Mouse (Mus musculus) intestine, embryonic 16.5 days (tissue): ENCODE measurements around the gene Zdhhc14. TPM values are rescaled to one million over a fixed set of nuclear protein-coding genes. Genes with fewer than 3 reads are reported as not detected.
"Not testable (repeated sequence)": the region's sequence is repeated elsewhere in the genome, so short reads cannot be mapped to it uniquely, and the experiment has no call there.

Experiments
- ATAC-seq: fragments of 200-750 bp; cut with Nextera tagmentation; 2 replicates; pipeline ENCODE4 v1.8.0; 2017; ENCODE audit warnings: moderate TSS enrichment, moderate library complexity
- H3K27ac ChIP-seq: fragments of 300-500 bp; sonication (generic); 2 replicates; pipeline ENCODE4 v1.5.1; 2014; ENCODE audit warnings: mild to moderate bottlenecking, low read length
- H3K27me3 ChIP-seq: fragments of 300-500 bp; sonication (generic); replicated peaks from 2 replicates; pipeline ENCODE4 v1.6.1; 2014; ENCODE audit warnings: low read length, control low read depth, mixed read lengths; ENCODE audit not compliant: control insufficient read depth, insufficient read depth
- H3K36me3 ChIP-seq: fragments of 300-500 bp; sonication (generic); 2 replicates; pipeline ENCODE4 v1.6.1; 2014; ENCODE audit warnings: low read length, control low read depth; ENCODE audit not compliant: control insufficient read depth, insufficient read depth
- H3K4me1 ChIP-seq: fragments of 300-500 bp; sonication (generic); 2 replicates; pipeline ENCODE4 v1.6.1; 2014; ENCODE audit warnings: low read length, control low read depth, mixed read lengths; ENCODE audit not compliant: control insufficient read depth, insufficient read depth
- H3K4me2 ChIP-seq: fragments of 300-500 bp; sonication (generic); 2 replicates; pipeline ENCODE4 v1.6.1; 2014; ENCODE audit warnings: low read depth, low read length, control low read depth
- H3K4me3 ChIP-seq: fragments of 300-500 bp; sonication (generic); 2 replicates; pipeline ENCODE4 v1.5.1; 2014; ENCODE audit warnings: mild to moderate bottlenecking, low read length
- H3K9ac ChIP-seq: fragments of 300-500 bp; sonication (generic); 2 replicates; pipeline ENCODE4 v1.6.1; 2014; ENCODE audit warnings: low read depth, low read length
- H3K9me3 ChIP-seq: fragments of 300-500 bp; sonication (generic); 2 replicates; pipeline ENCODE4 v1.6.1; 2016; ENCODE audit warnings: low read length, control low read depth; ENCODE audit not compliant: control insufficient read depth
- WGBS: fragments of 180-500 bp; shearing (Covaris S2); extraction: QIAGEN DNeasy Blood & Tissue Kit; methylation state at CpG from one replicate; pipeline ENCODE4 v1.1.7; 2014; 5-methylcytosine and 5-hydroxymethylcytosine counted together
- polyA plus RNA-seq: library from polyadenylated mRNA; unstranded; fragments of >200 nt; fragmentation: Nextera tagmentation; extraction: Ambion mirVana; gene quantifications from 2 replicates; pipeline ENCODE4 v1.2.1, GENCODE M21; 2015

The Zdhhc14 gene
- polyA plus RNA-seq, 1 experiment from 2014 or later = 0.48 TPM

- H3K4me2 ChIP-seq, H3K27ac ChIP-seq, H3K27me3 ChIP-seq, H3K9me3 ChIP-seq, H3K36me3 ChIP-seq, ATAC-seq, H3K4me1 ChIP-seq, H3K9ac ChIP-seq, H3K4me3 ChIP-seq: not testable (repeated sequence)
- WGBS = 60% methylated on average over 1 of the region's 1 CpGs
These were observed 132.5 kb downstream of the Zdhhc14 start for GRCm38 (mm10) chr17:5624815-5625214.

GRCm38 (mm10) chr17:5626402-5626801 lies 134.0 kb downstream of the Zdhhc14 start:
- 79% methylated on average over 3 of the region's 3 CpGs for WGBS
- Histone ChIP-seq H3K9me3 (no peaks in the 10 kb centered on the region), H3K4me2 (no peak overlapping the region), H3K27me3 (no peaks in the 10 kb centered on the region), H3K4me3 (no peak overlapping the region), H3K4me1 (peaks cover 3% of the 10 kb centered on the region; the same call in 1 of the 2 replicates), H3K36me3 (no peaks in the 10 kb centered on the region), H3K27ac (no peak overlapping the region), H3K9ac (no peak overlapping the region)
- ATAC-seq = no peak

GRCm38 (mm10) chr17:5627664-5628063 lies 135.3 kb downstream of the Zdhhc14 start:
- ATAC-seq = no peak
- H3K9me3 ChIP-seq = no peaks in the 10 kb centered on the region
- no peaks in the 10 kb centered on the region for H3K27me3 ChIP-seq
- no peaks in the 10 kb centered on the region for H3K36me3 ChIP-seq
- H3K27ac ChIP-seq = no peak overlapping the region
- H3K4me2 ChIP-seq = no peak overlapping the region
- peaks cover 3% of the 10 kb centered on the region; the same call in 1 of the 2 replicates for H3K4me1 ChIP-seq
- no peak overlapping the region for H3K9ac ChIP-seq
- no peak overlapping the region for H3K4me3 ChIP-seq
- 94% methylated on average over 5 of the region's 5 CpGs for WGBS

GRCm38 (mm10) chr17:5629651-5630050 lies 137.3 kb downstream of the Zdhhc14 start:
- H3K36me3 ChIP-seq = no peaks in the 10 kb centered on the region
- H3K4me3 ChIP-seq = no peak overlapping the region
- 51% methylated on average over 4 of the region's 4 CpGs for WGBS
- no peak overlapping the region for H3K9ac ChIP-seq
- ATAC-seq = no peak
- no peaks in the 10 kb centered on the region for H3K27me3 ChIP-seq
- no peaks in the 10 kb centered on the region for H3K9me3 ChIP-seq
- no peaks in the 10 kb centered on the region for H3K4me1 ChIP-seq
- no peak overlapping the region for H3K4me2 ChIP-seq
- H3K27ac ChIP-seq = no peak overlapping the region

- H3K4me3 ChIP-seq = no peak overlapping the region
- no peak overlapping the region for H3K9ac ChIP-seq
- 74% methylated on average over 2 of the region's 2 CpGs for WGBS
- no peaks in the 10 kb centered on the region for H3K36me3 ChIP-seq
- H3K27ac ChIP-seq = no peak overlapping the region
- no peak overlapping the region for H3K4me2 ChIP-seq
- ATAC-seq = no peak
- H3K27me3 ChIP-seq = no peaks in the 10 kb centered on the region
- no peaks in the 10 kb centered on the region for H3K9me3 ChIP-seq
- H3K4me1 ChIP-seq = no peaks in the 10 kb centered on the region
These were observed 142.9 kb downstream of the Zdhhc14 start for GRCm38 (mm10) chr17:5635254-5635653.

GRCm38 (mm10) chr17:5641436-5641835 lies 149.1 kb downstream of the Zdhhc14 start:
- no peak for ATAC-seq
- H3K4me1 ChIP-seq = no peaks in the 10 kb centered on the region
- no peak overlapping the region for H3K27ac ChIP-seq
- no peak overlapping the region for H3K9ac ChIP-seq
- H3K4me3 ChIP-seq = no peak overlapping the region
- H3K27me3 ChIP-seq = no peaks in the 10 kb centered on the region
- no peak overlapping the region for H3K4me2 ChIP-seq
- no peaks in the 10 kb centered on the region for H3K36me3 ChIP-seq
- no peaks in the 10 kb centered on the region for H3K9me3 ChIP-seq
- 81% methylated on average over 8 of the region's 8 CpGs for WGBS

GRCm38 (mm10) chr17:5642918-5643721 lies 150.8 kb downstream of the Zdhhc14 start:
- Histone ChIP-seq H3K27me3 (no peaks in the 10 kb centered on the region), H3K9ac (no peak overlapping the region), H3K9me3 (no peaks in the 10 kb centered on the region), H3K27ac (no peak overlapping the region), H3K4me1 (no peaks in the 10 kb centered on the region), H3K4me2 (no peak overlapping the region), H3K36me3 (no peaks in the 10 kb centered on the region), H3K4me3 (no peak overlapping the region)
- no peak for ATAC-seq
- WGBS = 54% methylated on average over 15 of the region's 15 CpGs

GRCm38 (mm10) chr17:5650124-5650523 lies 157.8 kb downstream of the Zdhhc14 start:
- no peaks in the 10 kb centered on the region for H3K4me1 ChIP-seq
- no peaks in the 10 kb centered on the region for H3K27me3 ChIP-seq
- ATAC-seq = no peak
- no peaks in the 10 kb centered on the region for H3K36me3 ChIP-seq
- H3K4me3 ChIP-seq = no peak overlapping the region
- WGBS = 69% methylated on average over 4 of the region's 4 CpGs
- no peak overlapping the region for H3K27ac ChIP-seq
- no peaks in the 10 kb centered on the region for H3K9me3 ChIP-seq
- no peak overlapping the region for H3K4me2 ChIP-seq
- no peak overlapping the region for H3K9ac ChIP-seq

GRCm38 (mm10) chr17:5650642-5651041 lies 158.3 kb downstream of the Zdhhc14 start:
- no peak overlapping the region for H3K27ac ChIP-seq
- WGBS = 53% methylated on average over 4 of the region's 4 CpGs

GRCm38 (mm10) chr17:5651551-5651950 lies 159.2 kb downstream of the Zdhhc14 start:
- H3K27me3 ChIP-seq = no peaks in the 10 kb centered on the region
- H3K4me3 ChIP-seq = no peak overlapping the region
- no peak overlapping the region for H3K9ac ChIP-seq
- H3K36me3 ChIP-seq = no peaks in the 10 kb centered on the region
- H3K4me2 ChIP-seq = no peak overlapping the region
- no peaks in the 10 kb centered on the region for H3K4me1 ChIP-seq
- ATAC-seq = no peak
- H3K9me3 ChIP-seq = no peaks in the 10 kb centered on the region
- 77% methylated on average over 4 of the region's 4 CpGs for WGBS
- no peak overlapping the region for H3K27ac ChIP-seq

More at GRCm38 (mm10) chr17:5650642-5651041, 158.3 kb downstream of the Zdhhc14 start:
- H3K4me2 ChIP-seq = no peak overlapping the region
- H3K9me3 ChIP-seq = no peaks in the 10 kb centered on the region
- H3K9ac ChIP-seq = no peak overlapping the region
- no peaks in the 10 kb centered on the region for H3K36me3 ChIP-seq
- ATAC-seq = no peak
- no peaks in the 10 kb centered on the region for H3K27me3 ChIP-seq
- H3K4me1 ChIP-seq = no peaks in the 10 kb centered on the region
- H3K4me3 ChIP-seq = no peak overlapping the region
